Mouse (Mus musculus) CD4-positive, CD25-positive, alpha-beta regulatory T cell, adult 4 months (primary cell): ENCODE results near the gene Etv3. TPM values are rescaled to one million over a fixed set of nuclear protein-coding genes. Genes with fewer than 3 reads are reported as not detected.
A peak's percentile ranks its signal among the peaks of the same experiment; 100 is the strongest.

Experiments
- ATAC-seq: one replicate; pipeline ENCODE4 v1.8.0; 2017
- polyA plus RNA-seq, 2 experiments: library from polyadenylated mRNA; unstranded; fragments of 100-300 nt; shearing (Covaris generic); gene quantifications; one replicate each; pipeline ENCODE4 v1.2.1; 2017

The Etv3 gene
- polyA plus RNA-seq, 2 experiments from 2014 or later: 24.6 to 37.8 TPM

DNA sequence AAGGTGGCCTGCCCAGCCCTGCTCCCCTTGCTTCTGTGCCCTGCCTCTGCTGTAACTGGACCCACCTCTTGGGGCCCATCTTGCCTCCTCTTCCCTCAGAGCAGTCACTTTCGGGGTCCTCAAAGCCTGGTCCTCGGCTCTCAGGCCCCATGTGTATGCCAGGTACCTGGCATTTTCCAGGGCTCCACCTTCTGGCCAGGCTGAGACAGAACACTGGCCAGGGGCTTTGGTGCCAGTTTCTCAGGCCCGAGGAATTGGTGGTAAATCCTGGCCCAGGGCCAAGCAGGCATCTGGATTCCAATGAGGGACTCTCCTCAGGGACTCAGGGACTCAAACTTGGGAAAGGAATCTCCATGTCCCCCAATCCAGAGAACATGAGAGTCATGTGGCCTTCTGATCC is 34.9 kb downstream of the Etv3 start:
- no peak for ATAC-seq

DNA sequence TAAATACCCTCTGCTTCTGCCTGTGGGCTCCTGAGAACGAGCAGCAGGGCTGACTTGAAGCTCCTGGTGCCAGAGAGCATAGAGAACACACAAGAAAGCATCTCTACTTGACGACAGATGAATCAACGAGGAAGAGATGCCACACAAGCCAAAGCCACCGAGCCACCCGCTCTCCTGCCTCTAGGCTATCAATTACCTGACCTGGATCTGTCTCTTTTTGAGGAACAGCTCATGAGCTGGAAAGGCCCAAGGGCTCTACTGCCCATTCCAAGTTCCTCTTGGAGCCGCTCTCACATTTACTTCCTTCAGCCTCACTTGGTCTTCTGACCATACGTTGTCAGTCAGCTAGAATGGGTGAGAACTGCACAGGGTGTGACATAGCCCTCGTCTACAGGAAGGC is 36.2 kb downstream of the Etv3 start:
- ATAC-seq: no peak

DNA sequence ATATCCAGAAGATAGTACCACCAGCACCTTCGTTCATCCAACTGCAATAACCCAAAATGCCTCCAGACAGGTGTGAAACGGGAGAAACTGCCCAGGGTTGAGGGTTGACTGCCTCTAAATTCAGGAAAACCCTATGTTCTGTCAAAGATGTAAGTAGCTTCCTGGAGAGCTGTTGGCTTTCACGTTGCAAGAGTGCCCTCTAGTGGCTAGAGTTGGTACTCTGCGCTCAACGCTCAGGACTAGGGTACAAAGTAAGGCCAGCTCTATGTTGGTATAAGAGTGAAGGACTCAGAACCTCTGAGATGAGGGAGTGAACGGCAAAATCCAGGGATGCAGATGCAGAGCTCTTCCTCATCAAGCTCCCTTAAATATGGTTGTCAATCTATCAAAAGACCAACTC is 37.2 kb downstream of the Etv3 start:
- peak; percentile 65 for ATAC-seq

DNA sequence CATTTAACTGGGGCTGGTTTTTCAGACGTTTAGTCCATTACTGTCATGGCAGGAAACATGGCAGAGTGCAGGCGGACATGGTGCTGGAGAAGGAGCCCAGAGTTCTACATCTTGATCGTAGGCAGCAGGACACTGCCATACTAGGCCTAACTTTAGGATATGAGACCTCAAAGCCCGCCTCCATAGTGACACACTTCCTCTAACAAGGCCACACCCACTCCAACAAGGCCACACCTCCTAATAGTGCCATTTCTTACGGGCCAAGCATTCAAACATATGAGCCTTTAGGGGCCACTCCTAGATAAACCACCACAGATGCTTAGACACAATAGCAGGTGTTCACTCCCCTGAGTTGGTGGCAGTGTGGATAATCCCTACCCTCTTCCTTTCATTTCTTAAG is 38.3 kb downstream of the Etv3 start:
- no peak for ATAC-seq

DNA sequence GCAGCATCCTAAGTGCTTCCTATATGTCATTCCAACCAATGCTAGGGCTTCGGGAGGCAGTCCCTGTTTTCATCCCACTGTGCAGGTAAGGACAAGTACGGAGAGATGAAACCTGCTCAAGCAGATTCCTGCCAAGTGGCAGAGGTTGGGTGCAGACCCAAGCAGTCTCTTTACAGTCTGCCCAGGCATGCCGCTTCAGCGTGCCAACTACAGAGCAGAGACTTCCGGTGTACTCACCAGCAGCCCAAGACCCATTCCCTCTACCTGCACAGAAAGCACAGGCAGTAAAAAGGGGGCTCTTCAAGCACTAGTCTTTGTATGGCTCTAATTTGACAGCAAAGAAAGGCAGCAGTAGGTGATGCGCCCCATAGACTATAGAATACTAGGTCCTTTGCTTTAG is 40.4 kb downstream of the Etv3 start:
- ATAC-seq: peak; percentile 25

DNA sequence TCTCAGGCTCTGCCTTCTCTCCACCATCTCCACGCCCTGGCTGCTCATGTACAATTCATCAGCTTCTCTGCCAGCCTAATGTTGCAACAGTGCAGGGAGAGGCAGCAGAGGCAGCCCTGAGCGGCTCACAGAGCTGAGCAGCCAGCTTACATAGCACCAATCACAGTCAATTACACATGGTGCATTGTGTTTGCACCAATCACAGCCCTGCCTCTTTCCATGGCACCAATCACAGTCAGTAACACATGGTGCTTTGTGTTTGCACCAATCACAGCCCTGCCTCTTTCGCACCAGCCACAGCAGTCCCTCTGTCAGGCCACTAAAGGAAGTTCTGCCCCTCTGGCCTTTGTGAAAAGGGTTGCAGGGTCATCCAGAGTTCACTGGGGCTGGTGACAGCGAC is 40.9 kb downstream of the Etv3 start:
- ATAC-seq: peak; percentile 91

DNA sequence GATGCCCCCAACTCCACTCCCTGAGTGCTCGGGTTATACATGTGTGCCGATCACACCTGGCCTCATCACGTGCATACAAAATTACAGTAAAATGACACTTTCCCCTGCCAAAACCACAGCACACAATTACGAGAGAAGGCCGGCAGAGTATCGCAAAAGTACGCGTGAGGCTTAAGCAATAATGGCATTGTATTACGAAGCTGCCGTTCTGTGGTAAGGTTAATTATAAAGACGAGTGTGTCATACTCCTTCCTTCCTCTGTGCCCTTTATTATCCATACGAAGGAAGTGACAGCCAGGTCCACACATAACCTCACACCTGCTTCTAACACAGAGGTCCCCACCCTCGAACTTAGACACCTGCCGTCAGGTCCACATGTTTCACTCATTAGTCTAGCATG is 42.3 kb downstream of the Etv3 start:
- ATAC-seq: no peak

DNA sequence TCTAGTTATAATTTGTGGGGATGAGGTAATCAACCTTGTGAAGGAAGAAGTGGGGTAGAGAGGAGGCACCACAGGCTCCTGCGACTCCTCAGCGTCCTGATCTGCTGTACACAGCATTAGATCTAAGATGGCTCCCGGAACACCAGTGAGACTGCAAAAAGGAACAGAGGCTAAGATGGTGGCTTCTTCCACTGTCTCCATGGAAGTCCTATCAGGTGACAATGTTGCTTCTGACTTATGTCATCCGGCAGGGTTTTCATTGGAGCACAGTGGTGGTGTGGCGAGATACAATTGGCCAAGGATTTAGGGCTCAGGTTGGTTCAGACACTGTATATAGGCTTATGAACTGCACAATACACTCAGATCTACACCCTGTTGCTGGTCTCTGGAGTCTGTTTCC is 43.5 kb downstream of the Etv3 start:
- ATAC-seq: no peak

DNA sequence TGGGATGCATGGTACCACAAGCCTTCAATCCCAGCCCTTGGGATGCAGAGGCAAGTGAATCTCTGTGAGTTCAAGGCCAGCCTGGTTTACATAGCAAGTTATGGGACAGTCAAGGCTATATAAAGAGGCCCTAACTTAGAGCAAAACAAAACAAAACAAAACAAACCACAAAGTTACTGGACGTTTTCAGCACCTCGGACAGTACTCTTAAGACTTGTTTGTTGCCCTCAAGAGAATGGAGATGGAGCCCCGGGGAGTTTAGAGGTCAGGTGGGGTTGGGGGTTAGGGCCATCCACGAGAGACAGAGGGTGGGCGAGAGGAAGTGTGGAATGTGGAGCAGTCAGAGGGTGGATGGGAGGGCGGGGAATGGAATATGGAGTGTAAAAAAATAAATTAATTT is 50.6 kb downstream of the Etv3 start:
- no peak for ATAC-seq

DNA sequence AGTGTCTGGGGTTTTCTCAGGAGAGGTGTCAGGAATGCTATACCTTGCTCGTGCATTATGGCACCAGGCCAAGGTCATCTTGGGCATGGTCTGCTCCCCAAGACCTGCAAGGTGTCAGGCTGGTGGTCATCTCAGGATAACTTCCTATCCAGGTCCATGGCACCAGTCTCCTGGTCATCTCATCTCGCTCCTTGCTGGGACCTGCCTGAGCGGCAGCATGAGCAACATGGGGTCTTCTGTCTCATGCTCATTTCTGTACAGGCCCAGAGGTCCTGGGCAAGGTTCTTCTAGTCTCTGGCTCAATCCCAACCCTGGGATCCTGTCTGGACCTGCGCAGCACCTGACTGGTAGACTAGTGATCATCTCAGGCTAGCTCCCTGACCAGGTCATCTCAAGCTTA is 57.1 kb downstream of the Etv3 start:
- ATAC-seq: no peak

Other genes with a start within 250 kb of the Etv3 start
- gene Cd5l, start 167.5 kb upstream of the Etv3 start, polyA plus RNA-seq: 1 to 10 TPM in 1 of 2 experiments, under 1 TPM in 1; 0.31 to 1.2 TPM
- gene Fcrl1, start 149.0 kb upstream of the Etv3 start, polyA plus RNA-seq: 10 to 100 TPM; 46.0 to 62.3 TPM
- gene Fcrl5, start 89.6 kb upstream of the Etv3 start, polyA plus RNA-seq: not detected
- 1 to 10 TPM; 3.4 to 4.0 TPM for gene Arhgef11, start 92.2 kb downstream of the Etv3 start, polyA plus RNA-seq
- 1 to 10 TPM; 1.3 to 1.8 TPM for gene Lrrc71, start 223.2 kb downstream of the Etv3 start, polyA plus RNA-seq